Mouse (Mus musculus): ENCODE data around the gene Zfp27. TPM values are rescaled to one million over a fixed set of nuclear protein-coding genes. Genes with fewer than 3 reads are reported as not detected.
A peak's percentile ranks its signal among the peaks of the same experiment; 100 is the strongest.

The Zfp27 gene
- polyA plus RNA-seq, 1 experiment from 2014 or later, result 3.2 TPM

GRCm38 (mm10) chr7:29917371-29918061 lies 11.1 kb upstream of the Zfp27 start:
- WGBS, result 50% methylated on average over 6 of the region's 6 CpGs

GRCm38 (mm10) chr7:29912172-29912571 lies 5.8 kb upstream of the Zfp27 start:
- no peak for ATAC-seq
- 91% methylated on average over 13 of the region's 13 CpGs for WGBS
- TF ChIP-seq CTCF (IDR thresholded peaks at IDR 0.05; ENCODE audit: low read depth), result no peak
- Histone ChIP-seq H3K36me3 (ENCODE audit: control insufficient read depth, insufficient read depth) (peaks cover 36% of the 10 kb centered on the region), H3K4me2 (replicated peaks; ENCODE audit: low read depth) (no peak overlapping the region), H3K9ac (ENCODE audit: low read depth, low read length) (no peak overlapping the region), H3K9me3 (ENCODE audit: control insufficient read depth) (no peaks in the 10 kb centered on the region), H3K27ac (ENCODE audit: low read depth, low read length) (no peak overlapping the region), H3K4me1 (replicated peaks; ENCODE audit: control insufficient read depth, insufficient read depth, low read length) (no peaks in the 10 kb centered on the region), H3K27me3 (replicated peaks; ENCODE audit: control insufficient read depth, insufficient read depth, low read length) (no peaks in the 10 kb centered on the region), H3K4me3 (ENCODE audit: low read depth, low read length) (no peak overlapping the region)

More at GRCm38 (mm10) chr7:29917371-29918061, 11.1 kb upstream of the Zfp27 start:
- no peak for TF ChIP-seq CTCF (IDR thresholded peaks at IDR 0.05; ENCODE audit: low read depth)
- H3K27me3 ChIP-seq (replicated peaks; ENCODE audit: control insufficient read depth, insufficient read depth, low read length), result no peaks in the 10 kb centered on the region
- H3K4me3 ChIP-seq (ENCODE audit: low read depth, low read length), result no peak overlapping the region
- no peak overlapping the region for H3K4me2 ChIP-seq (replicated peaks; ENCODE audit: low read depth)
- H3K4me1 ChIP-seq (replicated peaks; ENCODE audit: control insufficient read depth, insufficient read depth, low read length), result no peaks in the 10 kb centered on the region
- no peak overlapping the region for H3K27ac ChIP-seq (ENCODE audit: low read depth, low read length)
- peaks cover 30% of the 10 kb centered on the region for H3K36me3 ChIP-seq (ENCODE audit: control insufficient read depth, insufficient read depth)
- no peak overlapping the region for H3K9ac ChIP-seq (ENCODE audit: low read depth, low read length)
- no peak for ATAC-seq
- H3K9me3 ChIP-seq (ENCODE audit: control insufficient read depth), result no peaks in the 10 kb centered on the region

- H3K36me3 ChIP-seq (ENCODE audit: control insufficient read depth, insufficient read depth), result peaks cover 29% of the 10 kb centered on the region
- no peak overlapping the region for H3K4me2 ChIP-seq (replicated peaks; ENCODE audit: low read depth)
- H3K27me3 ChIP-seq (replicated peaks; ENCODE audit: control insufficient read depth, insufficient read depth, low read length), result no peaks in the 10 kb centered on the region
- TF ChIP-seq CTCF (IDR thresholded peaks at IDR 0.05; ENCODE audit: low read depth), result no peak
- H3K4me1 ChIP-seq (replicated peaks; ENCODE audit: control insufficient read depth, insufficient read depth, low read length), result no peaks in the 10 kb centered on the region
- H3K4me3 ChIP-seq (ENCODE audit: low read depth, low read length), result no peak overlapping the region
- no peak for ATAC-seq
- no peak overlapping the region for H3K27ac ChIP-seq (ENCODE audit: low read depth, low read length)
- no peak overlapping the region for H3K9ac ChIP-seq (ENCODE audit: low read depth, low read length)
- WGBS, result 79% methylated on average over 2 of the region's 2 CpGs
- no peaks in the 10 kb centered on the region for H3K9me3 ChIP-seq (ENCODE audit: control insufficient read depth)
Observed at GRCm38 (mm10) chr7:29910252-29910651, 3.9 kb upstream of the Zfp27 start.

- TF ChIP-seq CTCF (IDR thresholded peaks at IDR 0.05; ENCODE audit: low read depth), result no peak
- no peaks in the 10 kb centered on the region for H3K4me1 ChIP-seq (replicated peaks; ENCODE audit: control insufficient read depth, insufficient read depth, low read length)
- peaks cover 12% of the 10 kb centered on the region for H3K36me3 ChIP-seq (ENCODE audit: control insufficient read depth, insufficient read depth)
- H3K4me2 ChIP-seq (replicated peaks; ENCODE audit: low read depth), result peak within 1 kb of the TSS; percentile 62
- no peaks in the 10 kb centered on the region for H3K27me3 ChIP-seq (replicated peaks; ENCODE audit: control insufficient read depth, insufficient read depth, low read length)
- H3K9ac ChIP-seq (ENCODE audit: low read depth, low read length), result peak within 1 kb of the TSS; percentile 34
- no peak within 1 kb of the TSS for H3K27ac ChIP-seq (ENCODE audit: low read depth, low read length)
- H3K4me3 ChIP-seq (ENCODE audit: low read depth, low read length), result peak within 1 kb of the TSS; percentile 60
- no peaks in the 10 kb centered on the region for H3K9me3 ChIP-seq (ENCODE audit: control insufficient read depth)
- WGBS, result under 1% methylated on average over 33 of the region's 33 CpGs
- ATAC-seq, result peak; percentile 69
Observed at GRCm38 (mm10) chr7:29908130-29908950, 2.0 kb upstream of the Zfp27 start, which contains the start of gene Zfp383. Gene Zfp383, plus strand, starts transcription at chr7:29908223.

GRCm38 (mm10) chr7:29907206-29907605 lies 834 bp upstream of the Zfp27 start:
- ATAC-seq, result no peak
- WGBS, result 92% methylated on average over 5 of the region's 5 CpGs
- H3K4me3 ChIP-seq (ENCODE audit: low read depth, low read length), result no peak overlapping the region
- H3K4me1 ChIP-seq (replicated peaks; ENCODE audit: control insufficient read depth, insufficient read depth, low read length), result no peaks in the 10 kb centered on the region
- no peak for TF ChIP-seq CTCF (IDR thresholded peaks at IDR 0.05; ENCODE audit: low read depth)
- H3K9me3 ChIP-seq (ENCODE audit: control insufficient read depth), result no peaks in the 10 kb centered on the region
- no peaks in the 10 kb centered on the region for H3K27me3 ChIP-seq (replicated peaks; ENCODE audit: control insufficient read depth, insufficient read depth, low read length)
- peak overlapping the region; percentile 71; the same call in 1 of the 2 replicates for H3K4me2 ChIP-seq (replicated peaks; ENCODE audit: low read depth)
- H3K27ac ChIP-seq (ENCODE audit: low read depth, low read length), result no peak overlapping the region
- peaks cover 4% of the 10 kb centered on the region; the same call in 1 of the 2 replicates for H3K36me3 ChIP-seq (ENCODE audit: control insufficient read depth, insufficient read depth)
- H3K9ac ChIP-seq (ENCODE audit: low read depth, low read length), result no peak overlapping the region

- H3K4me1 ChIP-seq (replicated peaks; ENCODE audit: control insufficient read depth, insufficient read depth, low read length), result no peaks in the 10 kb centered on the region
- H3K4me2 ChIP-seq (replicated peaks; ENCODE audit: low read depth), result peak overlapping the region; percentile 71
- no peaks in the 10 kb centered on the region for H3K9me3 ChIP-seq (ENCODE audit: control insufficient read depth)
- no peaks in the 10 kb centered on the region; the same call in 1 of the 2 replicates for H3K36me3 ChIP-seq (ENCODE audit: control insufficient read depth, insufficient read depth)
- H3K4me3 ChIP-seq (ENCODE audit: low read depth, low read length), result peak overlapping the region; percentile 64
- TF ChIP-seq CTCF (IDR thresholded peaks at IDR 0.05; ENCODE audit: low read depth), result no peak
- H3K9ac ChIP-seq (ENCODE audit: low read depth, low read length), result 0 out of 2 replicates have a peak overlapping the region, but pooled peaks have one; percentile 68
- ATAC-seq, result no peak
- WGBS, result 21% methylated on average over 8 of the region's 8 CpGs
- H3K27me3 ChIP-seq (replicated peaks; ENCODE audit: control insufficient read depth, insufficient read depth, low read length), result no peaks in the 10 kb centered on the region
- peak overlapping the region; percentile 87; the same call in 1 of the 2 replicates for H3K27ac ChIP-seq (ENCODE audit: low read depth, low read length)
Observed at GRCm38 (mm10) chr7:29906682-29907058, 298 bp upstream of the Zfp27 start.
